Mouse (Mus musculus) C3H10T1/2 (cell line): ENCODE results near the gene Olfr888. TPM values are rescaled to one million over a fixed set of nuclear protein-coding genes. Genes with fewer than 3 reads are reported as not detected.

Source experiments
- polyA plus RNA-seq, 2 experiments: library from polyadenylated mRNA; unstranded; fragments of >200 nt; fragmentation: generic; extraction: Trizol; gene quantifications; one replicate each; pipeline ENCODE4 v1.2.1; 2012; ENCODE audit warnings: missing spikeins in 2 of 2

Gene Olfr888
- not detected for polyA plus RNA-seq

GRCm38 (mm10) chr9:38107828-38108227, at the start of gene Olfr888:
Gene Olfr888 (plus strand): TSS chr9:38108128.

GRCm38 (mm10) chr9:38061022-38061421, 46.9 kb upstream of the Olfr888 start, which contains the start of gene Olfr885:
Gene Olfr885 (plus strand): TSS chr9:38061322.

GRCm38 (mm10) chr9:38083772-38084171, 24.2 kb upstream of the Olfr888 start, which contains the start of gene Olfr887:
Gene Olfr887 (plus strand): TSS chr9:38084072.

GRCm38 (mm10) chr9:38114898-38115297, 7.0 kb downstream of the Olfr888 start, which contains the start of gene Olfr889:
Gene Olfr889 (plus strand): TSS chr9:38115198.

GRCm38 (mm10) chr9:38142217-38142616, 34.3 kb downstream of the Olfr888 start, which contains the start of gene Olfr890:
Gene Olfr890 (plus strand): TSS chr9:38142517.

Other genes with a start within 250 kb of the Olfr888 start
- gene Olfr145, start 211.4 kb upstream of the Olfr888 start, polyA plus RNA-seq = not detected
- gene Olfr878, start 190.3 kb upstream of the Olfr888 start, polyA plus RNA-seq = not detected
- gene Olfr881, start 116.3 kb upstream of the Olfr888 start, polyA plus RNA-seq = not detected
- gene Olfr883, start 82.3 kb upstream of the Olfr888 start, polyA plus RNA-seq = not detected
- gene Olfr884, start 61.6 kb upstream of the Olfr888 start, polyA plus RNA-seq = not detected
- gene Olfr885, start 46.8 kb upstream of the Olfr888 start, polyA plus RNA-seq = not detected
- not detected for gene Olfr887, start 24.1 kb upstream of the Olfr888 start, polyA plus RNA-seq
- under 1 TPM; 0.01 to 0.06 TPM for gene Olfr889, start 7.1 kb downstream of the Olfr888 start, polyA plus RNA-seq
- gene Olfr890, start 34.4 kb downstream of the Olfr888 start, polyA plus RNA-seq = not detected
- not detected for gene Olfr891, start 72.7 kb downstream of the Olfr888 start, polyA plus RNA-seq
- not detected for gene Olfr893, start 100.2 kb downstream of the Olfr888 start, polyA plus RNA-seq
- gene Olfr894, start 109.9 kb downstream of the Olfr888 start, polyA plus RNA-seq = not detected
- gene Olfr143, start 144.6 kb downstream of the Olfr888 start, polyA plus RNA-seq = not detected
- gene Olfr895, start 159.7 kb downstream of the Olfr888 start, polyA plus RNA-seq = not detected
- not detected for gene Olfr896-ps1, start 183.0 kb downstream of the Olfr888 start, polyA plus RNA-seq
- not detected for gene Olfr25, start 220.9 kb downstream of the Olfr888 start, polyA plus RNA-seq
- gene Olfr898, start 240.3 kb downstream of the Olfr888 start, polyA plus RNA-seq = not detected